Mouse (Mus musculus) heart, embryonic 14.5 days (tissue): ENCODE measurements around the gene Phf5a. TPM values are rescaled to one million over a fixed set of nuclear protein-coding genes. Genes with fewer than 3 reads are reported as not detected.

Source experiments
- ATAC-seq: fragments of 200-750 bp; cut with Nextera tagmentation; 2 replicates; pipeline ENCODE4 v1.8.0; 2017; ENCODE audit warnings: low read depth, moderate TSS enrichment; ENCODE audit not compliant: insufficient number of reproducible peaks, insufficient read depth, low FRiP score
- H3K27ac ChIP-seq, 2 experiments: fragments of 200-500 bp in 1 of 2; fragments of 300-500 bp in 1 of 2; sonication (generic) in 1 of 2; replicated peaks in 1 of 2; 2 replicates each; pipeline ENCODE4 v1.5.1; 2012 to 2014; ENCODE audit warnings: low read depth in 2 of 2, low read length in 2 of 2, control low read depth in 1 of 2, mild to moderate bottlenecking in 1 of 2, mixed read lengths in 1 of 2; ENCODE audit not compliant: control insufficient read depth in 1 of 2, insufficient read depth in 1 of 2
- H3K27me3 ChIP-seq: fragments of 300-500 bp; sonication (generic); 2 replicates; pipeline ENCODE4 v1.6.1; 2014; ENCODE audit warnings: mild to moderate bottlenecking, low read length, control low read depth; ENCODE audit not compliant: control insufficient read depth, insufficient read depth
- H3K36me3 ChIP-seq: fragments of 300-500 bp; sonication (generic); 2 replicates; pipeline ENCODE4 v1.6.1; 2014; ENCODE audit warnings: mild to moderate bottlenecking, control low read depth, low read length, mixed read lengths; ENCODE audit not compliant: control insufficient read depth, insufficient read depth
- H3K4me1 ChIP-seq, 2 experiments: fragments of 200-500 bp in 1 of 2; fragments of 300-500 bp in 1 of 2; sonication (generic) in 1 of 2; 2 replicates each; pipeline ENCODE4 v1.6.1; 2012 to 2014; ENCODE audit warnings: low read length in 2 of 2, control low read depth in 1 of 2, mixed read lengths in 1 of 2; ENCODE audit not compliant: control insufficient read depth in 2 of 2, insufficient read depth in 2 of 2
- H3K4me2 ChIP-seq: fragments of 300-500 bp; sonication (generic); 2 replicates; pipeline ENCODE4 v1.6.1; 2014; ENCODE audit warnings: mild to moderate bottlenecking, low read length
- H3K4me3 ChIP-seq, 2 experiments: fragments of 200-500 bp in 1 of 2; fragments of 300-500 bp in 1 of 2; sonication (generic) in 1 of 2; 2 replicates each; pipeline ENCODE4 v1.5.1; 2012 to 2014; ENCODE audit warnings: low read length in 2 of 2, mild to moderate bottlenecking in 2 of 2, control low read depth in 1 of 2, low read depth in 1 of 2, moderate library complexity in 1 of 2; ENCODE audit not compliant: control insufficient read depth in 1 of 2, insufficient read depth in 1 of 2
- H3K9ac ChIP-seq: fragments of 300-500 bp; sonication (generic); 2 replicates; pipeline ENCODE4 v1.6.1; 2014; ENCODE audit warnings: mild to moderate bottlenecking, low read length
- H3K9me3 ChIP-seq: fragments of 300-500 bp; sonication (generic); 2 replicates; pipeline ENCODE4 v1.6.1; 2016; ENCODE audit warnings: low read length, control low read depth; ENCODE audit not compliant: control insufficient read depth
- WGBS: fragments of 180-500 bp; shearing (Covaris S2); extraction: QIAGEN DNeasy Blood & Tissue Kit; methylation state at CpG from one replicate; pipeline ENCODE4 v1.1.7; 2014; 5-methylcytosine and 5-hydroxymethylcytosine counted together
- polyA plus RNA-seq: library from polyadenylated mRNA; unstranded; fragments of >200 nt; fragmentation: Nextera tagmentation; extraction: Ambion mirVana; gene quantifications from 2 replicates; pipeline ENCODE4 v1.2.1, GENCODE M21; 2014

The Phf5a gene
- polyA plus RNA-seq, 1 experiment from 2014 or later: 106 TPM

- Histone ChIP-seq H3K9me3 (no peaks in the 10 kb centered on the region), H3K27me3 (no peaks in the 10 kb centered on the region), H3K36me3 (peaks cover 34% of the 10 kb centered on the region), H3K4me1 (peaks cover 6 to 18% of the 10 kb centered on the region in 2 experiments), H3K9ac (no peak overlapping the region), H3K4me3 (no peak overlapping the region), H3K4me2 (no peak overlapping the region), H3K27ac (no peak overlapping the region)
- WGBS: 61% methylated on average over 2 of the region's 2 CpGs
- ATAC-seq: no peak
These were observed 42.5 kb downstream of the Phf5a start for GRCm38 (mm10) chr15:81829208-81829580.

- H3K4me3 ChIP-seq: no peak overlapping the region
- H3K36me3 ChIP-seq: peaks cover 39% of the 10 kb centered on the region
- no peak overlapping the region for H3K9ac ChIP-seq
- no peaks in the 10 kb centered on the region for H3K27me3 ChIP-seq
- no peaks in the 10 kb centered on the region for H3K9me3 ChIP-seq
- no peak overlapping the region for H3K27ac ChIP-seq
- no peak for ATAC-seq
- peaks cover 2 to 13% of the 10 kb centered on the region in 2 experiments; a peak in 2 of 4 replicates for H3K4me1 ChIP-seq
- 63% methylated on average over 7 of the region's 7 CpGs for WGBS
- no peak overlapping the region for H3K4me2 ChIP-seq
These were observed 43.1 kb downstream of the Phf5a start for GRCm38 (mm10) chr15:81828426-81829207.

GRCm38 (mm10) chr15:81824832-81825231, 46.9 kb downstream of the Phf5a start:
- H3K4me1 ChIP-seq: 0 out of 4 replicates have a peak, but pooled peaks cover 0 to 3% of the 10 kb centered on the region in 2 experiments
- no peak overlapping the region for H3K4me2 ChIP-seq
- ATAC-seq: no peak
- H3K36me3 ChIP-seq: peaks cover 76% of the 10 kb centered on the region
- H3K9ac ChIP-seq: no peak overlapping the region
- no peak overlapping the region for H3K4me3 ChIP-seq
- WGBS: 82% methylated on average over 3 of the region's 3 CpGs
- no peak overlapping the region for H3K27ac ChIP-seq
- H3K9me3 ChIP-seq: no peaks in the 10 kb centered on the region
- H3K27me3 ChIP-seq: no peaks in the 10 kb centered on the region

GRCm38 (mm10) chr15:81822631-81823030, 49.1 kb downstream of the Phf5a start:
- Histone ChIP-seq H3K9ac (no peak overlapping the region), H3K9me3 (no peaks in the 10 kb centered on the region), H3K4me1 (no peaks in the 10 kb centered on the region), H3K36me3 (peaks cover 96% of the 10 kb centered on the region), H3K4me3 (no peak overlapping the region), H3K27ac (no peak overlapping the region), H3K4me2 (no peak overlapping the region), H3K27me3 (no peaks in the 10 kb centered on the region)
- ATAC-seq: no peak
- WGBS: 81% methylated on average over 3 of the region's 3 CpGs

GRCm38 (mm10) chr15:81818404-81818803, 53.3 kb downstream of the Phf5a start:
- Histone ChIP-seq H3K27ac (no peak overlapping the region), H3K27me3 (no peaks in the 10 kb centered on the region), H3K9ac (no peak overlapping the region), H3K4me3 (no peak overlapping the region), H3K36me3 (peaks cover 84% of the 10 kb centered on the region), H3K9me3 (no peaks in the 10 kb centered on the region), H3K4me2 (no peak overlapping the region), H3K4me1 (peaks cover 0 to under 1% of the 10 kb centered on the region in 2 experiments; a peak in 1 of 4 replicates)
- ATAC-seq: no peak
- 86% methylated on average over 3 of the region's 3 CpGs for WGBS

GRCm38 (mm10) chr15:81814716-81815370, 56.9 kb downstream of the Phf5a start:
- H3K9ac ChIP-seq: no peak overlapping the region
- peaks cover 49% of the 10 kb centered on the region for H3K36me3 ChIP-seq
- no peak overlapping the region for H3K4me3 ChIP-seq
- no peaks in the 10 kb centered on the region for H3K9me3 ChIP-seq
- no peak overlapping the region for H3K27ac ChIP-seq
- H3K4me2 ChIP-seq: no peak overlapping the region
- peaks cover 5 to 19% of the 10 kb centered on the region in 2 experiments for H3K4me1 ChIP-seq
- H3K27me3 ChIP-seq: no peaks in the 10 kb centered on the region
- ATAC-seq: no peak
- 85% methylated on average over 12 of the region's 12 CpGs for WGBS
